Mouse (Mus musculus): ENCODE results near the gene Coro1c.

GRCm38 (mm10) chr5:113830796-113831195 is 77.8 kb downstream of the Coro1c start:
- no peak for TF ChIP-seq CTCF (IDR thresholded peaks at IDR 0.05)
- no peak for TF ChIP-seq EP300 (IDR thresholded peaks at IDR 0.05)

All from lung, postnatal 0 days (tissue).